Mouse (Mus musculus) stomach, embryonic 14.5 days (tissue): ENCODE data around the gene C5ar1. TPM values are rescaled to one million over a fixed set of nuclear protein-coding genes. Genes with fewer than 3 reads are reported as not detected.
A peak's percentile ranks its signal among the peaks of the same experiment; 100 is the strongest.
"Not testable (repeated sequence)": the region's sequence is repeated elsewhere in the genome, so short reads cannot be mapped to it uniquely, and the experiment has no call there.

Source experiments
- ATAC-seq: fragments of 200-750 bp; cut with Nextera tagmentation; 2 replicates; pipeline ENCODE4 v1.8.0; 2017; ENCODE audit warnings: low read depth, moderate TSS enrichment; ENCODE audit not compliant: insufficient number of reproducible peaks, insufficient read depth, low FRiP score
- H3K27ac ChIP-seq: fragments of 300-500 bp; sonication (generic); 2 replicates; pipeline ENCODE4 v1.5.1; 2014; ENCODE audit warnings: mild to moderate bottlenecking, low read length, moderate library complexity, mixed read lengths
- H3K27me3 ChIP-seq: fragments of 300-500 bp; sonication (generic); 2 replicates; pipeline ENCODE4 v1.6.1; 2014; ENCODE audit warnings: low read length, control low read depth, mixed read lengths; ENCODE audit not compliant: control insufficient read depth, insufficient read depth
- H3K36me3 ChIP-seq: fragments of 300-500 bp; sonication (generic); 2 replicates; pipeline ENCODE4 v1.6.1; 2014; ENCODE audit warnings: mild to moderate bottlenecking, control low read depth, low read length, moderate library complexity, mixed read lengths; ENCODE audit not compliant: control insufficient read depth, insufficient read depth
- H3K4me1 ChIP-seq: fragments of 300-500 bp; sonication (generic); 2 replicates; pipeline ENCODE4 v1.6.1; 2014; ENCODE audit warnings: low read length, control low read depth, mixed read lengths; ENCODE audit not compliant: control insufficient read depth, insufficient read depth
- H3K4me2 ChIP-seq: fragments of 300-500 bp; sonication (generic); replicated peaks from 2 replicates; pipeline ENCODE4 v1.6.1; 2014; ENCODE audit warnings: low read depth, low read length, control low read depth
- H3K4me3 ChIP-seq: fragments of 300-500 bp; sonication (generic); 2 replicates; pipeline ENCODE4 v1.5.1; 2014; ENCODE audit warnings: low read depth, low read length, control low read depth
- H3K9ac ChIP-seq: fragments of 300-500 bp; sonication (generic); replicated peaks from 2 replicates; pipeline ENCODE4 v1.6.1; 2014; ENCODE audit warnings: low read depth, mild to moderate bottlenecking, control low read depth, low read length, moderate library complexity, mixed read lengths
- H3K9me3 ChIP-seq: fragments of 300-500 bp; sonication (generic); 2 replicates; pipeline ENCODE4 v1.6.1; 2016; ENCODE audit warnings: low read depth, low read length, control low read depth; ENCODE audit not compliant: control insufficient read depth
- whole genome bisulfite sequencing: fragments of 180-500 bp; shearing (Covaris S2); extraction: QIAGEN DNeasy Blood & Tissue Kit; methylation state at CpG from one replicate; pipeline ENCODE4 v1.1.7; 2014; 5-methylcytosine and 5-hydroxymethylcytosine counted together
- polyA plus RNA-seq: library from polyadenylated mRNA; unstranded; fragments of >200 nt; fragmentation: Nextera tagmentation; extraction: Ambion mirVana; gene quantifications from 2 replicates; pipeline ENCODE4 v1.2.1, GENCODE M21; 2014

The C5ar1 gene
- polyA plus RNA-seq: 2.4 and 3.2 TPM in 2 replicates

DNA sequence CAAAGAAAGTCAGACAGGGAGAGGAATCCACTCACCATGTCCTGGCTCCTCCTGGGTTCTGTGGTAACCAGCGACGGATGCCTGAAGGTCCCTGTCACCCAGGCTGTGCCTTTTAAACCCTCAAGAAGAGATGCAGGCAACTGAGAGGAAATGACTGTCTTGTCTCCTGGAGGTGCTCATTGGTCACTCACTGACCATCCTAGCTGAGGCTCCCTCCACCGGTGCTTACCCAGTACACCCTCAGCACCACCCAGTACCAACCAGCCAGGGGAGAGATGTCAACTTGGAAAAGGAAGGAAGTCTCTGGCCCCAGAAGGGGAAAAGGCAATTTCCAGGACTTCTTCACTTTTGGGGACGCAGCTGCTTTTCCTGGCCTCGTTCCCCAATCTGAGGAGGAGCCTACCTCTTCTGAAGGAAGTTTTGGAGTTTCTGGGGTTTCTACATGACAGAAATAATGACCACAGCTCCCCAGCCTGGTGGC, at the start of gene C5ar1:
TSS of gene C5ar1 (minus strand) at position 431 of the 481 bp plus-strand sequence.
- Histone ChIP-seq H3K4me2 (no peak within 1 kb of the TSS), H3K4me1 (no peaks in the 10 kb centered on the region), H3K27me3 (no peaks in the 10 kb centered on the region), H3K4me3 (no peak within 1 kb of the TSS), H3K36me3 (no peaks in the 10 kb centered on the region), H3K27ac (no peak within 1 kb of the TSS), H3K9me3 (no peaks in the 10 kb centered on the region), H3K9ac (no peak within 1 kb of the TSS)
- WGBS: 87% methylated on average over 5 of the region's 5 CpGs
- no peak for ATAC-seq

DNA sequence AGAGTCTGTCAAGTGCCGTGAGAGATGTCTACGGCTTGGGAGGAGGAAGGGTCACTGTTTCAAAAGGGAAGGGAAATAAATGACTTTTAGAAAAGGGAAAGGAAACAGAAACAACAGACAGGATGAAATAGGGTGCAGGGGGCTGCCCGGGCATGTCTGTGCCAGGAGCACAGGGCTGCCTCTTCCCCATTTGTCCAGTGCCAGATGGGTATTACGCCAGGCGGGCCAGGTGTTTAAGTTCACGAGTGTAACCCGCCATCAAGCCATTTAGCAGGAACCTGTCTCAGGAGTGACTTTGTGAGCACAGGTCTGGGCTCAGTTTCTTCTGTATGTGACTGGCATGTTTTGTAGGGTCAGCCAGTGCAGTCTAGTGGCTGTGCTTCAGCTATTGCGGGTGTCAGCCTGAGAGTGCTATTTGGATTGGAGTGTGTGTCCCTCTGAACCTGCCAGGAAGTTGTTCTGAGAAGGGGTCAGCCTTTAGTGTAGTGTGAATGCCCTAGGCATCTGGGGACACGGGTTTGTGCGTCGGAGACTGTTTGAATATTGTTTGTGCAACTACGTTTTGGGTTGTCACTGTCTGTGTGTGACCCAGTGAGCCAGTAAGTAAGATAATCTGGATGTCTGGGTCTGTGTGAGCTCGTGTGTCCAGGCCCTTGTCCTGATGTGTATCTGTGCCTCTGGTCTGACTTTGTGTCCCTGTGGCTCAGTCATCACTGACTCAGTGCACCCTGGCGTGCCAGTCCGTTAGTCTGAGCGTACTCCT, 49.4 kb upstream of the C5ar1 start:
- no peaks in the 10 kb centered on the region for H3K27me3 ChIP-seq
- WGBS: 33% methylated on average over 16 of the region's 16 CpGs
- H3K9ac ChIP-seq: no peak overlapping the region
- no peaks in the 10 kb centered on the region for H3K9me3 ChIP-seq
- peak overlapping the region; percentile 70 for H3K4me3 ChIP-seq
- peak overlapping the region; percentile 23; the same call in 1 of the 2 replicates for H3K27ac ChIP-seq
- peaks cover 38% of the 10 kb centered on the region for H3K4me1 ChIP-seq
- ATAC-seq: no peak
- peak overlapping the region; percentile 99 for H3K4me2 ChIP-seq
- no peaks in the 10 kb centered on the region for H3K36me3 ChIP-seq

DNA sequence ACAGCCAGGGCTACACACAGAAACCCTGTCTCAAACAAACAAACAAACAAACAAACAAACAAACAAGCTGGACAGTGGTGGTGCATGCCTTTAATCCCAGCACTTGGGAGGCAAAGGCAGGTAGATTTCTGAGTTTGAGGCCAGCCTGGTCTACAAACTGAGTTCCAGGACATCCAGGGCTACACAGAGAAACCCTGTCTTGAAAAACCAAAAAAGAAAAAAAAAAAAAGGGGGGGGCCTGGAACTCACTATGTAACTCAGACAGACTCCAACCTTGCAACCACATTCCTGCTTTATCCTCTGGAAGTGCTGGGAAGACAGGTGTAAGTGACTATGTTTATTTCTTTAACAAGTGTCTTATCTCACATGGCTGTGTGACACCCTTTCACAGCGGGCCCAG, 48.8 kb upstream of the C5ar1 start, which contains the start of gene Bbc3:
TSS of gene Bbc3 (plus strand) at position 301 of the 400 bp plus-strand sequence.
- H3K9ac ChIP-seq, ATAC-seq, H3K36me3 ChIP-seq, H3K9me3 ChIP-seq, H3K27me3 ChIP-seq: not testable (repeated sequence)
- H3K4me2 ChIP-seq: peak within 1 kb of the TSS; percentile 99
- peaks cover 35% of the 10 kb centered on the region for H3K4me1 ChIP-seq
- H3K27ac ChIP-seq: peak within 1 kb of the TSS; percentile 23; the same call in 1 of the 2 replicates
- 29% methylated on average over 1 of the region's 1 CpGs for WGBS
- peak within 1 kb of the TSS; percentile 70 for H3K4me3 ChIP-seq

DNA sequence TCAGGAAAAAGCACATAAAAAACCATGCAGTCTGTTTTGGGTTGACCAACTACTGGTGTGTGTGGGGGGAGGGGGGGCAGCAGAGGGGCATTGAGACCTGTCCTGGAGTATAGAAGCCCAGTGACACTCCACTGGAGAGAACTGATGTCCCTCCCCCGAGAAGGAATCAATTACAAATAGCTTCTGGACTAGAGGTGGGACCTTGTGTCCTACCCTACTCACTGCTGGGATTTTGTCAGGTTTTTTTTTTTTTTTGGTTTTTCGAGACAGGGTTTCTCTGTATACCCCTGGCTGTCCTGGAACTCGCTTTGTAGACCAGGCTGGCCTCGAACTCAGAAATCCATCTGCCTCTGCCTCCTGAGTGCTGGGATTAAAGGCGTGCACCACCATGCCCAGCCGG, 47.8 kb upstream of the C5ar1 start:
- H3K27me3 ChIP-seq, H3K9me3 ChIP-seq, H3K4me2 ChIP-seq, H3K4me3 ChIP-seq, ATAC-seq, H3K27ac ChIP-seq, H3K9ac ChIP-seq, H3K36me3 ChIP-seq: not testable (repeated sequence)
- 71% methylated on average over 6 of the region's 6 CpGs for WGBS
- H3K4me1 ChIP-seq: peaks cover 28% of the 10 kb centered on the region; the same call in 1 of the 2 replicates

DNA sequence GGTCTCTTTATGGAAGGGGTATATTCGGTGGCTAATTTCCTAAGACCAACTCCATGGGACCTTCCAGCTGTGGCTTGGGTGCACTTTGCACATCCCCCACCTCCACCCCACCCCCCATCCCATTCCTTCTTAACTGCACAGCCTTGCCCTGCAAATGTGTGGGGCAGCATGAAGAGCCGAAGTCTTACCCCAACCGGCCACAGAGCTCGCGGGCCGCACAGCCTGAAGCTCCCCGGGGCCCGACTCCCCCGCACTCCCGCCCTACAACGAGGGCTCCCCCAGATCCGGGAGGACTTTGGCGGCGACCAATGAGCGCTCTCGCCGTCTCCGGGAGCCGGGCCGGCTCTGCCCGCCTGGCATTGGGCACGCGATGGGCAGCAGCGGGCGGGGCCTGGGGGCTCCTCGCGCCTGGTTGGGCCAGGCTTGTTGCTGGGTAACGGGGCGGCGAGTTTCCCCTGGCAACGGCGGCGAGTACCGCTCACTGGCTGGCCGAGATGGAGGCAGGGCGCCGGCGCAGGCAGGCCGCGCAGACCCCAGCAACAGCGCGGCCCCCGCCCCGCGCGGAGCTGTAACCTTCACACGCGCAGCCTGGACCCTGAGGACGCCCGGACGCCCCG, 40.2 kb upstream of the C5ar1 start:
- Histone ChIP-seq H3K27ac (peak overlapping the region; percentile 1; the same call in 1 of the 2 replicates), H3K9me3 (no peaks in the 10 kb centered on the region), H3K4me1 (0 out of 2 replicates have a peak, but pooled peaks cover 9% of the 10 kb centered on the region), H3K4me2 (peak overlapping the region; percentile 71), H3K27me3 (no peaks in the 10 kb centered on the region), H3K36me3 (no peaks in the 10 kb centered on the region), H3K4me3 (peak overlapping the region; percentile 31), H3K9ac (0 out of 2 replicates have a peak overlapping the region, but pooled peaks have one; percentile 7)
- ATAC-seq: peak; percentile 66
- 1% methylated on average over 52 of the region's 52 CpGs for WGBS

DNA sequence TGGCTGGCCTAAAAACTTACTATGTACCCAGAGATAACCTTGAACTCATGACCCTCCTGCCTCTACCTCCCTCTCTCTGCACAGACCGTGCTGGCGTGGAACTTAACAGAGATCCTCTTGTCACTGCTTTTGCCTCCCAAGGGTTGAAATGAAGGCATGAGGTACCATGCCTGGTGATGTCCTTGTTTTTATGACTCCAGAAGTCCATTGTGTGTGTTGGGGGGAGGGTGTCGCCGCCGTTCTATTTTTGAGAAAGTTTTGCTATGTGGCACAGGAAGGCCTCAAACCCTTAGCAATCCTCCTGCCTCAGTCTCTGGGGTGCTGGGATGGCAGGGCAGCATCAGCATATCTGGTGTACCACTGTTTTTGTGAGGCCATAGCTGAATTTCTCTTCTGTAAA, 39.6 kb upstream of the C5ar1 start:
- no peak overlapping the region for H3K9ac ChIP-seq
- 0 out of 2 replicates have a peak, but pooled peaks cover 9% of the 10 kb centered on the region for H3K4me1 ChIP-seq
- no peaks in the 10 kb centered on the region for H3K9me3 ChIP-seq
- peak overlapping the region; percentile 71; the same call in 1 of the 2 replicates for H3K4me2 ChIP-seq
- 81% methylated on average over 5 of the region's 5 CpGs for WGBS
- no peak overlapping the region for H3K27ac ChIP-seq
- no peak overlapping the region for H3K4me3 ChIP-seq
- H3K27me3 ChIP-seq: no peaks in the 10 kb centered on the region
- no peak for ATAC-seq
- no peaks in the 10 kb centered on the region for H3K36me3 ChIP-seq

DNA sequence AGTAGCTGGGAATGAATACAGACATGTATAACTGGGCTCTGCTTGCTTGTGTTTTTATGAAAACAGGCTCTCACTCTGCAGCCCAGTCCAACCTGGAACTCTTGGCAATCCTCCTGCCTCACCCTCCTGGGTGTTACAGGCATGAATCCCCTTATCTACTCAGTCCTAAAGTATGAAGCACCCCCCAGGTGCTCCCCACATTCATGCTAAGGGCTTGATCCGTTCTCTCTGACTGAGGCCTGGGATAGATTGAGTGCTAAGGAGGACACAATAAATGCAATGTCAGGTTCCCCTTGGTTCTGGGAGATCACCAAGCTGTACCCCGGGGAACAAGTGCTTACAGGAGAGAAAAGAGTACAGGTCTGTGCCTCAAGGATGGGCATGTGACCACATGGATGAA, 38.3 kb upstream of the C5ar1 start:
- H3K27ac ChIP-seq: no peak overlapping the region
- ATAC-seq: no peak
- no peak overlapping the region for H3K9ac ChIP-seq

DNA sequence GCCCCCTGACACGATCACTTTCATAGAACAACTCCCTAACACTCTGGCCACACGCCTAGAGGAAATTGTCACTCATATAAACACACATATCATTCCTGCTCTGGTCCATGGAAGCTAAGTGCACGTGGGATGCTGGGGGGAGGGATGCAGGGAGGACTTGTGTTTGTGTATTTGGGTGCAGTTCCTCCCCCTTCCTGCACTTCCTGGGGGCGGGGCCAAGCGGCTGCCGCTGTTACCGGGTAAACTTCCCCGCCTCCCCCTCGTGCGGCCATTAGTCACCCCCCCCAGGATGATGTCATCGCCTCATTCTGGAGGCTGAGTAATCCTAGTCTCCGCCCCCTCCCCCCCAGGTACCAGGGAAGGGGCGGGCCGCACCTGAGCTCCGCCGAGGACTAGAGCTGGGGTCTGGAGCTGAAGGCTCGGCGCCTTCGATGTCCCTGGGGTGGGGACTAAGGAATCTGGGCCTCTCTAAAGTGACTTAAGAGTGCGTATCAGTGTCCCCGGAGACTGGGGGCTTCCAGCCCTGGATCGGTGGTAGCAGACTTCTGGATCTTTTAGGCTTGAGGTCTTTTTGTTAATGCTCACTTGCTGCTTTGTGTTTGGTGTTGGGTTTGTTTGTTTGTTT, 37.5 kb upstream of the C5ar1 start:
- Histone ChIP-seq H3K4me1 (0 out of 2 replicates have a peak, but pooled peaks cover 9% of the 10 kb centered on the region), H3K4me3 (peak overlapping the region; percentile 16), H3K4me2 (peak overlapping the region; percentile 49), H3K9ac (peak overlapping the region; percentile 26; the same call in 1 of the 2 replicates), H3K27ac (peak overlapping the region; percentile 61; the same call in 1 of the 2 replicates), H3K27me3 (no peaks in the 10 kb centered on the region), H3K9me3 (no peaks in the 10 kb centered on the region), H3K36me3 (no peaks in the 10 kb centered on the region)
- ATAC-seq: peak; percentile 42
- WGBS: 1% methylated on average over 22 of the region's 22 CpGs

More for the DNA sequence above, 38.3 kb upstream of the C5ar1 start:
- H3K27me3 ChIP-seq: no peaks in the 10 kb centered on the region
- 0 out of 2 replicates have a peak, but pooled peaks cover 9% of the 10 kb centered on the region for H3K4me1 ChIP-seq
- no peaks in the 10 kb centered on the region for H3K36me3 ChIP-seq
- no peaks in the 10 kb centered on the region for H3K9me3 ChIP-seq
- WGBS: 63% methylated on average over 2 of the region's 2 CpGs
- H3K4me3 ChIP-seq: no peak overlapping the region
- no peak overlapping the region for H3K4me2 ChIP-seq
